Mouse (Mus musculus): Measurements from ENCODE around the gene Olfr553.
"Not testable (repeated sequence)": the region's sequence is repeated elsewhere in the genome, so short reads cannot be mapped to it uniquely, and the experiment has no call there.

The Olfr553 gene

GRCm38 (mm10) chr7:102618118-102618517 lies at the start of gene Olfr553:
Gene Olfr553 (minus strand): TSS chr7:102618218.
- no peak for DNase-seq

GRCm38 (mm10) chr7:102665378-102665777 lies 47.4 kb upstream of the Olfr553 start:
- DNase-seq, result no peak

- DNase-seq, result no peak
These were observed 46.6 kb upstream of the Olfr553 start, which contains the start of gene Olfr556 for GRCm38 (mm10) chr7:102664599-102664998. Gene Olfr556 (plus strand): TSS chr7:102664899.

- DNase-seq, result no peak
These were observed 40.5 kb upstream of the Olfr553 start, which contains the start of gene Olfr555 for GRCm38 (mm10) chr7:102658523-102658922. Gene Olfr555 (plus strand): TSS chr7:102658823.

GRCm38 (mm10) chr7:102644945-102645344 lies 26.9 kb upstream of the Olfr553 start:
- DNase-seq, result not testable (repeated sequence)

- no peak for DNase-seq
These were observed 20.1 kb upstream of the Olfr553 start, which contains the start of gene Olfr554 for GRCm38 (mm10) chr7:102638132-102638531. Gene Olfr554 (plus strand): TSS chr7:102638432.

- peak; percentile 63 for DNase-seq
These were observed 18.6 kb upstream of the Olfr553 start for GRCm38 (mm10) chr7:102636665-102637064.

- DNase-seq, result not testable (repeated sequence)
These were observed 2.4 kb upstream of the Olfr553 start for GRCm38 (mm10) chr7:102620368-102620767.

GRCm38 (mm10) chr7:102619608-102620007 lies 1.6 kb upstream of the Olfr553 start:
- DNase-seq, result peak; percentile 20

- DNase-seq, result no peak
These were observed 20.5 kb downstream of the Olfr553 start, which contains the start of gene Olfr552 for GRCm38 (mm10) chr7:102597378-102598031. Gene Olfr552 (plus strand): TSS chr7:102597770.

GRCm38 (mm10) chr7:102591786-102592185 lies 26.2 kb downstream of the Olfr553 start, which contains the start of gene Olfr551:
Gene Olfr551 (minus strand): TSS chr7:102591886.
- DNase-seq, result no peak

GRCm38 (mm10) chr7:102575998-102576397 lies 42.0 kb downstream of the Olfr553 start:
- DNase-seq, result no peak

GRCm38 (mm10) chr7:102573174-102573830 lies 44.7 kb downstream of the Olfr553 start:
- DNase-seq, result no peak

GRCm38 (mm10) chr7:102571142-102571541 lies 46.9 kb downstream of the Olfr553 start, which contains the start of gene Olfr550:
Gene Olfr550 (plus strand): TSS chr7:102571442.
- no peak for DNase-seq

- DNase-seq, result no peak
These were observed 51.8 kb downstream of the Olfr553 start for GRCm38 (mm10) chr7:102566219-102566618.

- peak; percentile 90 for DNase-seq
These were observed 52.7 kb downstream of the Olfr553 start, which contains the start of gene Trim21 for GRCm38 (mm10) chr7:102564999-102565997. Gene Trim21 (minus strand): TSS chr7:102565486.

Measured in kidney, postnatal 10 days (tissue).